Mouse (Mus musculus): ENCODE measurements around the gene Szt2. TPM values are rescaled to one million over a fixed set of nuclear protein-coding genes. Genes with fewer than 3 reads are reported as not detected.
A peak's percentile ranks its signal among the peaks of the same experiment; 100 is the strongest.

Szt2 gene
- total and polyA plus RNA-seq, 2 experiments from 2014 or later: 4.2 to 22.4 TPM

- Histone ChIP-seq H3K4me3 (ENCODE audit: low read length) (peak overlapping the region; percentile 56), H3K9ac (replicated peaks; ENCODE audit: low read length) (peak overlapping the region; percentile 83), H3K4me2 (ENCODE audit: low read depth, low read length) (peak overlapping the region; percentile 84), H3K36me3 (ENCODE audit: insufficient read depth, low read length) (peaks cover 30% of the 10 kb centered on the region), H3K27me3 (ENCODE audit: insufficient read depth, low read length) (no peaks in the 10 kb centered on the region), H3K9me3 (ENCODE audit: low read length) (no peaks in the 10 kb centered on the region), H3K27ac (peak overlapping the region; percentile 91), H3K4me1 (ENCODE audit: insufficient read depth, low read length) (peaks cover 12% of the 10 kb centered on the region; the same call in 1 of the 2 replicates)
- DNase-seq (ENCODE audit: low spot score) (peak; percentile 79), ATAC-seq (peak; percentile 78)
- no peak for TF ChIP-seq CTCF (IDR thresholded peaks at IDR 0.05; ENCODE audit: low read depth)
- 2% methylated on average over 53 of the region's 54 CpGs for WGBS
Observed at GRCm38 (mm10) chr4:118359896-118360720, 49.0 kb downstream of the Szt2 start.

GRCm38 (mm10) chr4:118359211-118359895 is 49.7 kb downstream of the Szt2 start:
- Histone ChIP-seq H3K27ac (peak overlapping the region; percentile 91), H3K4me2 (ENCODE audit: low read depth, low read length) (peak overlapping the region; percentile 84), H3K4me1 (ENCODE audit: insufficient read depth, low read length) (peaks cover 12% of the 10 kb centered on the region; the same call in 1 of the 2 replicates), H3K4me3 (ENCODE audit: low read length) (peak overlapping the region; percentile 56), H3K36me3 (ENCODE audit: insufficient read depth, low read length) (peaks cover 24% of the 10 kb centered on the region), H3K9me3 (ENCODE audit: low read length) (no peaks in the 10 kb centered on the region), H3K27me3 (ENCODE audit: insufficient read depth, low read length) (no peaks in the 10 kb centered on the region), H3K9ac (replicated peaks; ENCODE audit: low read length) (peak overlapping the region; percentile 83)
- DNase-seq (ENCODE audit: low spot score): no peak
- WGBS: 14% methylated on average over 21 of the region's 21 CpGs
- ATAC-seq: peak; percentile 46
- no peak for TF ChIP-seq CTCF (IDR thresholded peaks at IDR 0.05; ENCODE audit: low read depth)

- Histone ChIP-seq H3K4me3 (ENCODE audit: low read length) (no peak overlapping the region), H3K27me3 (ENCODE audit: insufficient read depth, low read length) (no peaks in the 10 kb centered on the region), H3K9me3 (ENCODE audit: low read length) (no peaks in the 10 kb centered on the region), H3K4me2 (ENCODE audit: low read depth, low read length) (no peak overlapping the region), H3K27ac (no peak overlapping the region), H3K9ac (replicated peaks; ENCODE audit: low read length) (no peak overlapping the region), H3K4me1 (ENCODE audit: insufficient read depth, low read length) (peaks cover 12% of the 10 kb centered on the region; the same call in 1 of the 2 replicates), H3K36me3 (ENCODE audit: insufficient read depth, low read length) (peaks cover 15% of the 10 kb centered on the region)
- 85% methylated on average over 17 of the region's 17 CpGs for WGBS
- ATAC-seq (no peak), DNase-seq (ENCODE audit: low spot score) (no peak)
- no peak for TF ChIP-seq CTCF (IDR thresholded peaks at IDR 0.05; ENCODE audit: low read depth)
Observed at GRCm38 (mm10) chr4:118358159-118358895, 50.7 kb downstream of the Szt2 start.

GRCm38 (mm10) chr4:118357504-118357903 is 51.6 kb downstream of the Szt2 start:
- Histone ChIP-seq H3K9me3 (ENCODE audit: low read length) (no peaks in the 10 kb centered on the region), H3K36me3 (ENCODE audit: insufficient read depth, low read length) (peaks cover 6% of the 10 kb centered on the region; the same call in 1 of the 2 replicates), H3K9ac (replicated peaks; ENCODE audit: low read length) (no peak overlapping the region), H3K27ac (no peak overlapping the region), H3K4me2 (ENCODE audit: low read depth, low read length) (no peak overlapping the region), H3K27me3 (ENCODE audit: insufficient read depth, low read length) (no peaks in the 10 kb centered on the region), H3K4me3 (ENCODE audit: low read length) (no peak overlapping the region), H3K4me1 (ENCODE audit: insufficient read depth, low read length) (peaks cover 12% of the 10 kb centered on the region; the same call in 1 of the 2 replicates)
- DNase-seq (ENCODE audit: low spot score): no peak
- no peak for ATAC-seq
- TF ChIP-seq CTCF (IDR thresholded peaks at IDR 0.05; ENCODE audit: low read depth): no peak
- 88% methylated on average over 8 of the region's 8 CpGs for WGBS

- no peak overlapping the region for H3K4me3 ChIP-seq (ENCODE audit: low read length)
- H3K27ac ChIP-seq: no peak overlapping the region
- no peak overlapping the region for H3K4me2 ChIP-seq (ENCODE audit: low read depth, low read length)
- H3K4me1 ChIP-seq (ENCODE audit: insufficient read depth, low read length): peaks cover 12% of the 10 kb centered on the region; the same call in 1 of the 2 replicates
- H3K9me3 ChIP-seq (ENCODE audit: low read length): no peaks in the 10 kb centered on the region
- no peak for TF ChIP-seq CTCF (IDR thresholded peaks at IDR 0.05; ENCODE audit: low read depth)
- no peaks in the 10 kb centered on the region for H3K36me3 ChIP-seq (ENCODE audit: insufficient read depth, low read length)
- DNase-seq (ENCODE audit: low spot score): no peak
- 87% methylated on average over 6 of the region's 6 CpGs for WGBS
- H3K27me3 ChIP-seq (ENCODE audit: insufficient read depth, low read length): no peaks in the 10 kb centered on the region
- H3K9ac ChIP-seq (replicated peaks; ENCODE audit: low read length): no peak overlapping the region
- ATAC-seq: no peak
Observed at GRCm38 (mm10) chr4:118356738-118357137, 52.3 kb downstream of the Szt2 start.

GRCm38 (mm10) chr4:118354289-118354688 is 54.8 kb downstream of the Szt2 start:
- TF ChIP-seq CTCF (IDR thresholded peaks at IDR 0.05; ENCODE audit: low read depth): no peak
- 66% methylated on average over 3 of the region's 3 CpGs for WGBS
- H3K36me3 ChIP-seq (ENCODE audit: insufficient read depth, low read length): no peaks in the 10 kb centered on the region
- H3K9me3 ChIP-seq (ENCODE audit: low read length): no peaks in the 10 kb centered on the region
- DNase-seq (ENCODE audit: low spot score) (no peak), ATAC-seq (no peak)
- H3K27me3 ChIP-seq (ENCODE audit: insufficient read depth, low read length): no peaks in the 10 kb centered on the region
- no peak overlapping the region for H3K27ac ChIP-seq
- peaks cover 2% of the 10 kb centered on the region; the same call in 1 of the 2 replicates for H3K4me1 ChIP-seq (ENCODE audit: insufficient read depth, low read length)
- no peak overlapping the region for H3K4me2 ChIP-seq (ENCODE audit: low read depth, low read length)
- no peak overlapping the region for H3K4me3 ChIP-seq (ENCODE audit: low read length)
- no peak overlapping the region for H3K9ac ChIP-seq (replicated peaks; ENCODE audit: low read length)
